Mouse (Mus musculus): ENCODE results near the gene Sspn.

GRCm38 (mm10) chr6:145942263-145942966 is 11.0 kb downstream of the Sspn start:
- TF ChIP-seq CTCF (IDR thresholded peaks at IDR 0.05; ENCODE audit: low read depth, low read length) (no peak), TAL1 (conservative IDR thresholded peaks at IDR 0.05; ENCODE audit: low read depth, low read length) (no peak), GATA1 (IDR thresholded peaks at IDR 0.05; ENCODE audit: borderline replicate concordance, low read length) (no peak)
